Mouse (Mus musculus) neural tube, embryonic 14.5 days (tissue): ENCODE data around the gene Nploc4. TPM values are rescaled to one million over a fixed set of nuclear protein-coding genes. Genes with fewer than 3 reads are reported as not detected.
A peak's percentile ranks its signal among the peaks of the same experiment; 100 is the strongest.

Source experiments
- ATAC-seq: fragments of 200-750 bp; cut with Nextera tagmentation; 2 replicates; pipeline ENCODE4 v1.8.0; 2017; ENCODE audit warnings: low read depth, mild to moderate bottlenecking, moderate TSS enrichment, moderate library complexity
- H3K27ac ChIP-seq: fragments of 300-500 bp; sonication (generic); 2 replicates; pipeline ENCODE4 v1.5.1; 2014; ENCODE audit warnings: low read depth, mild to moderate bottlenecking, control low read depth, low read length, moderate library complexity, mixed read lengths
- H3K27me3 ChIP-seq: fragments of 300-500 bp; sonication (generic); 2 replicates; pipeline ENCODE4 v1.6.1; 2014; ENCODE audit warnings: low read length; ENCODE audit not compliant: control insufficient read depth, insufficient read depth
- H3K36me3 ChIP-seq: fragments of 300-500 bp; sonication (generic); 2 replicates; pipeline ENCODE4 v1.6.1; 2014; ENCODE audit warnings: low read length, mixed read lengths; ENCODE audit not compliant: control insufficient read depth, insufficient read depth
- H3K4me1 ChIP-seq: fragments of 300-500 bp; sonication (generic); 2 replicates; pipeline ENCODE4 v1.6.1; 2014; ENCODE audit warnings: low read length; ENCODE audit not compliant: control insufficient read depth, insufficient read depth
- H3K4me2 ChIP-seq: fragments of 300-500 bp; sonication (generic); 2 replicates; pipeline ENCODE4 v1.6.1; 2014; ENCODE audit warnings: mild to moderate bottlenecking, low read depth, low read length, control low read depth
- H3K4me3 ChIP-seq: fragments of 300-500 bp; sonication (generic); 2 replicates; pipeline ENCODE4 v1.5.1; 2014; ENCODE audit warnings: low read depth, low read length, control low read depth, mixed read lengths
- H3K9ac ChIP-seq: fragments of 300-500 bp; sonication (generic); replicated peaks from 2 replicates; pipeline ENCODE4 v1.6.1; 2014; ENCODE audit warnings: low read depth, mild to moderate bottlenecking, control low read depth, low read length, mixed read lengths
- H3K9me3 ChIP-seq: fragments of 300-500 bp; sonication (generic); 2 replicates; pipeline ENCODE4 v1.6.1; 2016; ENCODE audit warnings: low read length; ENCODE audit not compliant: control insufficient read depth
- WGBS: fragments of 180-500 bp; shearing (Covaris S2); extraction: QIAGEN DNeasy Blood & Tissue Kit; methylation state at CpG from one replicate; pipeline ENCODE4 v1.1.7; 2014; 5-methylcytosine and 5-hydroxymethylcytosine counted together
- polyA plus RNA-seq: library from polyadenylated mRNA; unstranded; fragments of >200 nt; fragmentation: Nextera tagmentation; extraction: Ambion mirVana; gene quantifications from 2 replicates; pipeline ENCODE4 v1.2.1, GENCODE M21; 2014

Nploc4 gene
- polyA plus RNA-seq, 1 experiment from 2014 or later = 31.1 TPM

- Histone ChIP-seq H3K27ac (no peak overlapping the region), H3K9me3 (no peaks in the 10 kb centered on the region), H3K4me1 (no peaks in the 10 kb centered on the region), H3K27me3 (no peaks in the 10 kb centered on the region), H3K36me3 (peaks cover 26% of the 10 kb centered on the region), H3K4me3 (no peak overlapping the region), H3K4me2 (no peak overlapping the region), H3K9ac (no peak overlapping the region)
- WGBS = 82% methylated on average over 4 of the region's 4 CpGs
- ATAC-seq = no peak
Measured at GRCm38 (mm10) chr11:120395661-120396060, 41.8 kb downstream of the Nploc4 start.

DNA sequence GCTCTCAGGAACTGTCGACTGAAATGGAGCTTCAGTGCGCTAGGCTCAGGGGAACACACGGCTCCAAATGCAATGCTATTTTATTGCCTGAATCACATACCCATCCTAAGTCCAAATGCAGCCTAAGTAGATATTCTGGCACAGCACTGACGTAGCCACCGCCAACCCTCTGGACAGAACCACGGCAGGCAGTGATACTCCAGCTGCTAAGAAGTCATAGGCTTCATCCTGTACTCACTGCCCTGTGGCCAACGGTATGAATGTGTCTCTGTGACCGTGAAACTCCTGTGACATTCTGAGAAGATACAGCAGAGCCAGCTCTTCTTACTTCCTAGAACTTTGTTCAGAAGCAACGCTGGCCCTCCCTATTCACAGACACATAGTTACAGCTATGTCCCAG is 48.9 kb downstream of the Nploc4 start:
- no peak for ATAC-seq
- Histone ChIP-seq H3K4me1 (no peaks in the 10 kb centered on the region), H3K9ac (no peak overlapping the region), H3K27me3 (no peaks in the 10 kb centered on the region), H3K4me2 (no peak overlapping the region), H3K9me3 (no peaks in the 10 kb centered on the region), H3K36me3 (peaks cover 34% of the 10 kb centered on the region), H3K4me3 (no peak overlapping the region), H3K27ac (no peak overlapping the region)
- 85% methylated on average over 9 of the region's 9 CpGs for WGBS

DNA sequence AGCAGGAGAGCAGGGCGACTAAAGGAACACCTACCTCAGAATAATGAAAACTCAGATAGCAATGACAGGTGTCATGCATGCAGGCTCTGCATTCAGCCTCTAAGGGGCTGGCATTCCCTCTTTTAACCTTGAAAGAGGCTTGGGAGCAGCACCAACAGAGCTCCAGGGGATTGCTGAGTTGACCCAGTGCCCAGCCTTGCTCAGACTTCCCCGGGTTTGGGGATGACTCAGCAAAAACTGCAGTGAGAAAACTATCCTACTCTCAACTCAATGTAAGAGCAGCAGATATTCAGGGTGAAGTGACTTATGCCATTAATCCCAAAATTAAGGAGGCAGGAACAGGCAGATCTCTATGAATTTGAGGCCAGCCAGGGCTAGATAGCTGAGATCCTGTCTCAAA is 50.4 kb downstream of the Nploc4 start:
- Histone ChIP-seq H3K9ac (no peak overlapping the region), H3K4me2 (no peak overlapping the region), H3K4me1 (no peaks in the 10 kb centered on the region), H3K27ac (no peak overlapping the region), H3K9me3 (no peaks in the 10 kb centered on the region), H3K36me3 (peaks cover 41% of the 10 kb centered on the region), H3K4me3 (no peak overlapping the region), H3K27me3 (no peaks in the 10 kb centered on the region)
- no peak for ATAC-seq
- 75% methylated on average over 2 of the region's 2 CpGs for WGBS

GRCm38 (mm10) chr11:120386632-120387031 is 50.9 kb downstream of the Nploc4 start:
- 94% methylated on average over 6 of the region's 6 CpGs for WGBS

DNA sequence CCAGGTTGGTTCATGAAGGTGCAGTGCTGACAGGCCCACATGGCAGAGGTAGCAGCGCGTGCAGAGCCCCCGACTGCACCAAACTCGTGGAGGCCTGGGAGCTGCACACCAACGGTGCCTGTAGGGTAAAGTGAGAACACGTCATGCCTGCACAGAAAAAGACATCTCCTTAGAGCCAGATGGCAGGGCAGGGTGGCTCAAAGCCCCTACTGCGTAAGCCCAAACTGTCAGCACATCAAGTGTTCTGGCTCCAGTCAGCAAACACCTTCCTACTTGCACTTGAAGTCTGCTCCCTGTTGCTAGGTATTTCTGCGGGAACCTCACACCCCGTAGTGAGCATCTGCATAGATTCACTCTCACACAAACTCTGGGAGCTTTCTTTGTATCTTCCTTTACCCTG is 55.0 kb downstream of the Nploc4 start:
- H3K9me3 ChIP-seq = no peaks in the 10 kb centered on the region
- 97% methylated on average over 9 of the region's 9 CpGs for WGBS
- H3K4me2 ChIP-seq = no peak overlapping the region
- peaks cover 41% of the 10 kb centered on the region for H3K36me3 ChIP-seq
- no peak overlapping the region for H3K4me3 ChIP-seq
- H3K27me3 ChIP-seq = no peaks in the 10 kb centered on the region
- no peak overlapping the region for H3K27ac ChIP-seq
- H3K4me1 ChIP-seq = peaks cover 10% of the 10 kb centered on the region
- ATAC-seq = no peak
- H3K9ac ChIP-seq = no peak overlapping the region

More at GRCm38 (mm10) chr11:120386632-120387031, 50.9 kb downstream of the Nploc4 start:
- no peak overlapping the region for H3K4me2 ChIP-seq
- H3K9me3 ChIP-seq = no peaks in the 10 kb centered on the region
- no peak overlapping the region for H3K4me3 ChIP-seq
- no peak for ATAC-seq
- H3K27ac ChIP-seq = no peak overlapping the region
- no peak overlapping the region for H3K9ac ChIP-seq
- no peaks in the 10 kb centered on the region for H3K27me3 ChIP-seq
- H3K36me3 ChIP-seq = peaks cover 44% of the 10 kb centered on the region
- no peaks in the 10 kb centered on the region for H3K4me1 ChIP-seq

DNA sequence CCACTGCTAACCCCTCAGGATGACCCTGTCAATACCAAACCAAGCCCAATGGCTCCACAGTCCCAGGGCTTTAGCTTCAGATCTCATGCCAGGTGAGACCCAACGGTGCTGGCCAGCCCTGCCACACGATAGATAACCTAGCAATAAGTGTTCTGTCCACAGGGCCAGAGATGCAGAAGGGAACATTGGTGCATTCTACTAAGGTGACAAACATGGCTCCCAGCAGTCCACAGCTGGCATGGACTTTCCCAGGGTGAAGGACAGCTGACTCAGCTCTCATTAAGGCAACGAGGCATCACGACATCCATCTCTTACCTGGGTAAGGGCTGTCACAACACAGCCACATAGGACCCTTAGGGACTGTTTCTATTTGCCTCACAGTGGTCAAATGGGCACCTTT is 56.4 kb downstream of the Nploc4 start:
- Histone ChIP-seq H3K9ac (no peak overlapping the region), H3K4me2 (no peak overlapping the region), H3K36me3 (peaks cover 42% of the 10 kb centered on the region), H3K9me3 (no peaks in the 10 kb centered on the region), H3K4me3 (no peak overlapping the region), H3K4me1 (peaks cover 15% of the 10 kb centered on the region), H3K27ac (no peak overlapping the region), H3K27me3 (no peaks in the 10 kb centered on the region)
- no peak for ATAC-seq
- 95% methylated on average over 4 of the region's 4 CpGs for WGBS

DNA sequence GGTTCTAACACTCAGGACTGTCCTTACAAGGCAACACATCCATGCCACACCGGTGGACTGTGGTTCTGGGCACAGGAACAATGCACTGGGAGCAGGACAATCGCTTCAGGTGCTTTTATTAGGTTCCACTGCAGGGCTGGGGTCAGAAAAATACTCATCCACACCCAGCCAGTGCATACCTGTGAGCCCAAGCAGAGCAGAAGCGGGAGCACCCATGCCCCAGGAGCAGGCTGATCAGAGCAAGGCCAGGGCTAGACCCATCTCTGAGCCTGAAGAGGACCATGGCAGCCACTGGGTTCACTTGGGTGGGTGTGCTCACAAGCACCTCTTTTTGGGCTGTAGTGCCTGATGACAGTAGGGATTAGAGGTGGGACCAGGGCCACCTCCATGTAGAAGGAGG is 57.2 kb downstream of the Nploc4 start:
- Histone ChIP-seq H3K9me3 (no peaks in the 10 kb centered on the region), H3K9ac (no peak overlapping the region), H3K4me1 (peaks cover 15% of the 10 kb centered on the region), H3K27me3 (no peaks in the 10 kb centered on the region), H3K4me3 (no peak overlapping the region), H3K36me3 (peaks cover 44% of the 10 kb centered on the region), H3K4me2 (no peak overlapping the region), H3K27ac (no peak overlapping the region)
- 93% methylated on average over 3 of the region's 3 CpGs for WGBS
- no peak for ATAC-seq

- 10% methylated on average over 52 of the region's 54 CpGs for WGBS
- peaks cover 44% of the 10 kb centered on the region for H3K36me3 ChIP-seq
- peak within 1 kb of the TSS; percentile 70 for H3K27ac ChIP-seq
- H3K4me1 ChIP-seq = peaks cover 15% of the 10 kb centered on the region
- H3K27me3 ChIP-seq = no peaks in the 10 kb centered on the region
- peak; percentile 89 for ATAC-seq
- peak within 1 kb of the TSS; percentile 93 for H3K4me2 ChIP-seq
- no peaks in the 10 kb centered on the region for H3K9me3 ChIP-seq
- peak within 1 kb of the TSS; percentile 82 for H3K9ac ChIP-seq
- peak within 1 kb of the TSS; percentile 82 for H3K4me3 ChIP-seq
Measured at GRCm38 (mm10) chr11:120378611-120379540, 58.6 kb downstream of the Nploc4 start, which contains the start of gene Faap100. Faap100 (minus strand) TSS chr11:120378764.

DNA sequence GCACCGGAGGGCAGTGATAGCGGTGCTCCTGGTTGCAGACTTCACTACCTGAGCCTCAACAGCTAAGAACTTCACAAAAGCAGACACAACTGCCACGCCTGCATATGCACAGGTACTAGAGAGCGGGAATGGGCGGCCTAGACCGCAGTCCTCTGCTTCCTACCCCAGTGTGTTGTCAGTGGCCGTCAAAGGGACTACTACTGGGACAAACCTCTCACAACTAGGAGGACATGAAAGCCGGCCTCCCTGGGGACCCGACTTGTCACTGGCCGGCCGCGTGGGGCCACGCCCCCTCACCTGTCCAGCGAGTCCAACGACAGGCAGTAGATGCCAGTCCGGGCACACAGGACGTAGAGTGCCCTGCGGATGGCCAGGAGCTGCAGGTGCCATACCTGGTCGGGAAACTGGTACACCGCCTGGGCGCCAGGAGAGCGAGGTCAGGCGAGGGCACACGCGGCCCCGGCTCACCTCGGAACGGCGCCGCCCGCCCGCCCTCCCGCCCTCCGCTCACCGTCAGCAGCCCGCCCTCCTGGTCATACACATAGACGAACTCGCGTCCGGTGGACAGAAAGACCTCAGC is 59.4 kb downstream of the Nploc4 start:
- ATAC-seq = peak; percentile 19
- peak overlapping the region; percentile 70 for H3K27ac ChIP-seq
- H3K27me3 ChIP-seq = no peaks in the 10 kb centered on the region
- whole genome bisulfite sequencing = 5% methylated on average over 38 of the region's 40 CpGs
- H3K4me2 ChIP-seq = peak overlapping the region; percentile 93
- H3K4me3 ChIP-seq = peak overlapping the region; percentile 82
- H3K9ac ChIP-seq = peak overlapping the region; percentile 82
- no peaks in the 10 kb centered on the region for H3K9me3 ChIP-seq
- H3K36me3 ChIP-seq = peaks cover 44% of the 10 kb centered on the region
- peaks cover 15% of the 10 kb centered on the region for H3K4me1 ChIP-seq
